23 mouse cellular contexts compared by ENCODE assay signal in the genomic region with DNA sequence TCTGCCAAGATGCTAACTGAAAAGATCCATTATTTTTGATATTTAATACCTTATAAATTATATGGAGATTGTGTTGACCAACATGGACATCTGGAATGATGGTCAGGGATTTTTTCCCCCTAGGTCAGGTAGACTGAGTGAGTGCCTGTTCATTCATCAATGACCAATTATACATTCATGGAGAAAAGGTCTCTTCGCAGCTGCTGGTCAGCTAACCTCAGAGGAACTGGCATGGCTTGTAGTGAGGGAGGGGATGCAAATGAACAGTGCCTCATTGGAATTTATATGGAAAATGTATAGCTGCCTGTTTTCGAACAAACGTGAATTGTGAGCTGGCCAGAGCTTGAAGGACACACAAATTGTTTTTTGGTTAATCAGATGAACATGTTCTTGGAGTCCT. TPM values are rescaled to one million over a fixed set of nuclear protein-coding genes. Genes with fewer than 3 reads are reported as not detected.
"Had no signal": no experiment of that assay in that cellular context is flagged by ENCODE, and none has a peak within 500 bp of the region (broad histone marks: within the 10 kb centered on the region; RNA-seq: fewer than 3 reads in every experiment).

No protein-coding gene starts in this region.

- H3K27me3 ChIP-seq: lung, embryonic 15.5 days; megakaryocyte, embryonic 14.5 days; neural tube, embryonic 13.5 days; neural tube, embryonic 15.5 days had no signal

- H3K9ac ChIP-seq: liver, postnatal 0 days; lung, embryonic 15.5 days; midbrain, embryonic 12.5 days; neural tube, embryonic 13.5 days; neural tube, embryonic 15.5 days had no signal

- H3K4me1 ChIP-seq: lung, embryonic 15.5 days; megakaryocyte, embryonic 14.5 days; midbrain, embryonic 12.5 days; neural tube, embryonic 13.5 days; neural tube, embryonic 15.5 days had no signal

- H3K27ac ChIP-seq: lung, embryonic 15.5 days; macrophage; midbrain, embryonic 12.5 days; neural tube, embryonic 13.5 days; neural tube, embryonic 15.5 days had no signal

- H3K36me3 ChIP-seq: lung, embryonic 15.5 days; midbrain, embryonic 12.5 days; neural tube, embryonic 13.5 days; neural tube, embryonic 15.5 days had no signal

- ATAC-seq: liver, postnatal 0 days; lung, postnatal 0 days; midbrain, embryonic 16.5 days had no signal

- H3K4me3 ChIP-seq: lung, embryonic 15.5 days; megakaryocyte, embryonic 14.5 days; midbrain, embryonic 12.5 days; myocyte; neural tube, embryonic 13.5 days; neural tube, embryonic 15.5 days had no signal

- DNase-seq: liver, postnatal 0 days; lung, adult 2 months; lung, postnatal 14 days; lung, postnatal 36 days; midbrain, embryonic 14.5 days; retina, postnatal 1 day; right cerebral cortex, adult 18-20 months; right cerebral cortex, postnatal 25 days; right cerebral cortex, postnatal 4 days; spleen, adult 18-20 months; thymus, adult 2 months; thymus, postnatal 25 days; thymus, postnatal 4 days had no signal

- H3K4me2 ChIP-seq: lung, embryonic 15.5 days; midbrain, embryonic 12.5 days; neural tube, embryonic 13.5 days; neural tube, embryonic 15.5 days had no signal

- H3K9me3 ChIP-seq: lung, embryonic 15.5 days; megakaryocyte, embryonic 14.5 days; midbrain, embryonic 12.5 days; neural tube, embryonic 13.5 days; neural tube, embryonic 15.5 days had no signal

RNA-seq across cellular contexts. Expression of a gene that starts 18.9 kb away (rescaled TPM):
- polyA plus RNA-seq: macrophage; small intestine, adult 2 months had no signal
